Mouse (Mus musculus) frontal cortex, postnatal 14 days (tissue): Measurements from ENCODE around the gene Scn1b.
A peak's percentile ranks its signal among the peaks of the same experiment; 100 is the strongest.

ENCODE experiments used
- DNase-seq, 2 experiments: peaks; one replicate each; pipeline ENCODE4 v3.0.0; 2022; ENCODE audit warnings: low spot score in 2 of 2

Gene Scn1b

GRCm38 (mm10) chr7:31086175-31086755 is 40.5 kb downstream of the Scn1b start:
- DNase-seq = no peak

GRCm38 (mm10) chr7:31085171-31085570 is 41.6 kb downstream of the Scn1b start:
- no peak for DNase-seq

GRCm38 (mm10) chr7:31084140-31084539 is 42.7 kb downstream of the Scn1b start:
- DNase-seq = no peak

- no peak for DNase-seq
Observed at GRCm38 (mm10) chr7:31082831-31083588, 43.8 kb downstream of the Scn1b start.

GRCm38 (mm10) chr7:31082106-31082505 is 44.7 kb downstream of the Scn1b start:
- DNase-seq = no peak

GRCm38 (mm10) chr7:31081106-31081505 is 45.7 kb downstream of the Scn1b start:
- DNase-seq = no peak

- DNase-seq = no peak
Observed at GRCm38 (mm10) chr7:31080611-31081010, 46.2 kb downstream of the Scn1b start.

- no peak for DNase-seq
Observed at GRCm38 (mm10) chr7:31079670-31080069, 47.1 kb downstream of the Scn1b start.

- peak in 1 of 2 experiments; percentile 53 for DNase-seq
Observed at GRCm38 (mm10) chr7:31077885-31078445, 48.8 kb downstream of the Scn1b start.

GRCm38 (mm10) chr7:31077470-31077869 is 49.3 kb downstream of the Scn1b start:
- peak in 1 of 2 experiments; percentile 60 for DNase-seq

GRCm38 (mm10) chr7:31076492-31076891 is 50.3 kb downstream of the Scn1b start, which contains the start of gene Fxyd3:
Gene Fxyd3, minus strand, starts transcription at chr7:31076704.
- DNase-seq = no peak

- no peak for DNase-seq
Observed at GRCm38 (mm10) chr7:31074713-31075069, 52.1 kb downstream of the Scn1b start.

- DNase-seq = no peak
Observed at GRCm38 (mm10) chr7:31074061-31074712, 52.6 kb downstream of the Scn1b start.

- no peak for DNase-seq
Observed at GRCm38 (mm10) chr7:31073546-31073945, 53.3 kb downstream of the Scn1b start.

GRCm38 (mm10) chr7:31072326-31072725 is 54.5 kb downstream of the Scn1b start:
- no peak for DNase-seq

- no peak for DNase-seq
Observed at GRCm38 (mm10) chr7:31070324-31070723, 56.5 kb downstream of the Scn1b start.

- no peak for DNase-seq
Observed at GRCm38 (mm10) chr7:31069491-31069890, 57.3 kb downstream of the Scn1b start.

- DNase-seq = no peak
Observed at GRCm38 (mm10) chr7:31067836-31068235, 59.0 kb downstream of the Scn1b start.
